Mouse (Mus musculus): ENCODE results near the gene Rhox12. TPM values are rescaled to one million over a fixed set of nuclear protein-coding genes. Genes with fewer than 3 reads are reported as not detected.
A peak's percentile ranks its signal among the peaks of the same experiment; 100 is the strongest.

The Rhox12 gene
- polyA plus RNA-seq, 1 experiment from 2014 or later = not detected

DNA sequence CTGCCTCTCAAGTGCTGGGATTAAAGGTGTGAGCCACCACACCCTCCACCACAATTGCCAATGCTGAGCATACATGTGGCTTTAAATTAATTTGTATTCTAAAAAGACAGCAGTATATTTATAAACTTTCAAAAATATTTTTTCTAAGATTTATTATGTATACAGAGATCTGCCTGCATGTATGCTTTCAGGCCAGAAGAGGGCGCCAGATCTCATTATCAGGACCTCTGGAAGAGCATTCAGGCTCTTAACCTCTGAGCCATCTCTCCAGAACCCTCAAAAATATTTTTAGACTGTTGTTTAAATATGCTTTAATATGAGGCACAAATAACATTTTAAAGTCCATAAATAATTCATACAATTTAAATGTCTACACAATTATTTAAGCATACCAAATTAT is 49.2 kb downstream of the Rhox12 start:
- peak; percentile 54 for TF ChIP-seq CTCF (IDR thresholded peaks at IDR 0.05; ENCODE audit: low read depth)
- DNase-seq (peak; percentile 67), ATAC-seq (ENCODE audit: insufficient read depth) (no peak)
- no peak overlapping the region for H3K4me2 ChIP-seq
- WGBS = 0% methylated on average over 1 of the region's 1 CpGs
- no peaks in the 10 kb centered on the region for H3K36me3 ChIP-seq (ENCODE audit: insufficient read depth)
- no peak overlapping the region for H3K27ac ChIP-seq (ENCODE audit: low read depth)
- no peaks in the 10 kb centered on the region for H3K9me3 ChIP-seq (ENCODE audit: low read depth, low read length)
- no peaks in the 10 kb centered on the region for H3K4me1 ChIP-seq (ENCODE audit: insufficient read depth)
- H3K4me3 ChIP-seq (ENCODE audit: low read depth, low read length) = no peak overlapping the region
- H3K9ac ChIP-seq = no peak overlapping the region
- H3K27me3 ChIP-seq (ENCODE audit: insufficient read depth, low read length) = no peaks in the 10 kb centered on the region

Other genes starting within 250 kb of the Rhox12 start
- gene Rhox8, start 232.0 kb downstream of the Rhox12 start, polyA plus RNA-seq (2014; fragmentation: Nextera tagmentation; extraction: Ambion mirVana) = not detected in 2 replicates
- not detected in 2 replicates for gene Rhox7b, start 213.7 kb downstream of the Rhox12 start, polyA plus RNA-seq (2014; fragmentation: Nextera tagmentation; extraction: Ambion mirVana)
- not detected in 2 replicates for gene Rhox9, start 209.1 kb downstream of the Rhox12 start, polyA plus RNA-seq (2014; fragmentation: Nextera tagmentation; extraction: Ambion mirVana)
- gene Btg1-ps1, start 92.1 kb downstream of the Rhox12 start, polyA plus RNA-seq (2014; fragmentation: Nextera tagmentation; extraction: Ambion mirVana) = not detected in 2 replicates
- not detected in 2 replicates for gene Btg1-ps2, start 67.8 kb downstream of the Rhox12 start, polyA plus RNA-seq (2014; fragmentation: Nextera tagmentation; extraction: Ambion mirVana)
- not detected in 2 replicates for gene Rhox10, start 44.4 kb downstream of the Rhox12 start, polyA plus RNA-seq (2014; fragmentation: Nextera tagmentation; extraction: Ambion mirVana)
- not detected in 2 replicates for gene Rhox11, start 25.8 kb downstream of the Rhox12 start, polyA plus RNA-seq (2014; fragmentation: Nextera tagmentation; extraction: Ambion mirVana)
- gene Rhox13, start 10.3 kb upstream of the Rhox12 start, polyA plus RNA-seq (2014; fragmentation: Nextera tagmentation; extraction: Ambion mirVana) = not detected in 2 replicates
- gene Zbtb33, start 78.9 kb upstream of the Rhox12 start, polyA plus RNA-seq (2014; fragmentation: Nextera tagmentation; extraction: Ambion mirVana) = 5.6 and 6.0 TPM in 2 replicates
- gene Tmem255a, start 141.5 kb upstream of the Rhox12 start, polyA plus RNA-seq (2014; fragmentation: Nextera tagmentation; extraction: Ambion mirVana) = 23.3 and 26.0 TPM in 2 replicates
- gene Atp1b4, start 205.3 kb upstream of the Rhox12 start, polyA plus RNA-seq (2014; fragmentation: Nextera tagmentation; extraction: Ambion mirVana) = not detected in 2 replicates

Measured in lung, embryonic 14.5 days (tissue).